Mouse (Mus musculus) kidney, adult 2 months (tissue): ENCODE measurements around the gene Il11.

Experiments
- CTCF ChIP-seq: fragments of 200-500 bp; conservative IDR thresholded peaks from 2 replicates; pipeline ENCODE4 v1.5.1; 2011; ENCODE audit warnings: low read depth, mild to moderate bottlenecking, control low read depth, low read length, moderate library complexity, mixed read lengths; ENCODE audit not compliant: insufficient read depth, insufficient read length
- POLR2A ChIP-seq: fragments of 200-500 bp; IDR thresholded peaks from one replicate; pipeline ENCODE4 v1.6.1; 2011; ENCODE audit warnings: low read depth, low read length, control low read depth

DNA sequence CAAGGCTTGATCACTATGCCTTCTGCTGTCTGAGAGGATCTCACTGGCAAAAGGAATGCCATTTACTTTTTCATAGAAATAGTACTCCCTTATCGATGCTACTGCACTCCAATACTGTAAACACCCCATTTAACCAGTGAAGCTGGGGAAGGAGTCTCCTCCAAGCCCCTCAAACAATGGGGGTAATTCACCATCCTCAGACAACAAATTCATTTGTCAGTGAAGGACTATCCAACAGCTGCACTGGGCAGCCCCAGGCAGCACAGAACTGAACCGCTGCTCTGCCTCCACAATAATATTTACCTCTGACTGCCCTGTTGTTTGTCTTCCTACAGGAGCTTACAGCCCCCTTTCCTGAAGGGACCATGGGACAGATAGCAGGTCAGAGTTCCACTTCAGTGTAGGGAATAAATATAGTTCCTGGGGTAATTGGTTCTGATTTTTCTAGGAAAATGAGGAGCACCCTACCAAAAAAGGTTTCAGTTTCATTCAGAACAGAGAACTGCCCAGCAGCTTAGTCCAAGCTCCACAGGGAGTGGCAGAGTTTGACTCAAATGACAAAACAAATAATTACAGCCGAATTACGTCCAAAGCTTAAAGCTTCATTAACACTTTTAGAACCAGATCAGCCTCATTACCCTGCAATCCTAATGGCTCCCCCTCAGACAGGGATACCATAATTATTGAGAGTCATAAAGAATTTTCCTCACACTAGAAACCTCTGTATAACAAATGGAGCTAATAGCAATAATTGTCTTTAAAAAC is 17.5 kb downstream of the Il11 start:
- TF ChIP-seq CTCF, result no peak
- no peak for TF ChIP-seq POLR2A
